Mouse (Mus musculus) c-Kit-positive CD71-positive TER-119-positive erythroid progenitor cells, embryonic 14.5 days (primary cell): ENCODE results near the gene Gab2.
"Not testable (repeated sequence)": the region's sequence is repeated elsewhere in the genome, so short reads cannot be mapped to it uniquely, and the experiment has no call there.

ENCODE experiments used
- DNase-seq: peaks from one replicate; pipeline ENCODE4 v3.0.0-alpha.2; 2013; ENCODE audit warnings: low spot score

The Gab2 gene

DNA sequence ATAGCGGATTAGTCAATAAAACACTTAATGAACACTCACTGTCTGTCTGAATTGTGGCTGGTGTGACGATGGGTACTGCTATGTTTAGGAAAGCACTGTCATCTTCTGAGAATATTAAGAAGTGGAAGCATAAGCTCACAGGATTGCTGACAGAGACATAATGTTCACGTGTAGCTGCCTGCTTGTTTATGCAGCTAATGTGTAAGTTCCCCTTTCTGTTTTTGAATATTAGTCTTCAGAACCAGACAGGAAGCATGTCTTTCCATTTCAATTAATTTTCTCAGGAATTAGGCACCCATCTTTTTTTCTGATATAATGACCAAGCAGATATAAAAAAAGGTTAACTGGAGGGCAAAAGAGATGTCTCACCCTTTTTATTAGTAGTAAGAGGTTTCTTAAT is 55.1 kb downstream of the Gab2 start:
- DNase-seq = no peak

GRCm38 (mm10) chr7:97151082-97151813 is 69.9 kb downstream of the Gab2 start:
- no peak for DNase-seq

DNA sequence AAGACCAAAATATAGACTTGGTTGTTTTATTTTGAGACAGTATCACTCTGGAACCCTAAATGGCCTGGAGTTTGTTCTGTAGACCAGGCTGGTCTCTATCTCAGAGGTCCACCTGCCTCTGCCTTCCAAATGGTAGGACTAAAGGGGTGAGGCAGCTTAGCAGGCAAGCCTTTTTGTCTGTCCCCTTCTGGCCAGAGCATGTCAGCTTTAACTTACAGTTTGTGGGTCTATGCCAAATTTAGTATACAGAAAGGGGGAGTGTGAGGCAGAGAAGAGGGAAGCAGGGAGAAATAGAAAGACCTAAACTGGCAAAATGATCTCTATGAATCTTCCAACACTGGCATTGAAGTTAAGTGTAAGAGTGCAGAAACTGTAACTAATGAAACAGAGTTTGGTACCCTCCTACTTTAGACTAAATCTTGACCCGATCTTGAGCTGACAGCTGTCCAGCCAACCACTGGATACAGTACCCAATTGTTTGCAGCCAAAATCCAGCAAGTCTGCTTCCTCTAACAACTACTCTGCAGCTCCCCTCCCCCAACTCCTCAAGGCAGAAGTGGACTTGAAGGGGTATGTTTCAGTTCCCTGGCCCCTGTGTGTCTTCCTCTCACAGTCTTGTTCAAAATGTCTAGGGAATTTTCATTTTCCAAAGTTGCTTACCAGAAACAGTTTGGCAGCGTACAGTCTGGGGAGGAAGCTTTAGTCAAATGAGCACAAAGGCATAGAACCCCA is 73.5 kb downstream of the Gab2 start:
- DNase-seq = no peak

GRCm38 (mm10) chr7:97164261-97164660 is 82.9 kb downstream of the Gab2 start:
- no peak for DNase-seq

DNA sequence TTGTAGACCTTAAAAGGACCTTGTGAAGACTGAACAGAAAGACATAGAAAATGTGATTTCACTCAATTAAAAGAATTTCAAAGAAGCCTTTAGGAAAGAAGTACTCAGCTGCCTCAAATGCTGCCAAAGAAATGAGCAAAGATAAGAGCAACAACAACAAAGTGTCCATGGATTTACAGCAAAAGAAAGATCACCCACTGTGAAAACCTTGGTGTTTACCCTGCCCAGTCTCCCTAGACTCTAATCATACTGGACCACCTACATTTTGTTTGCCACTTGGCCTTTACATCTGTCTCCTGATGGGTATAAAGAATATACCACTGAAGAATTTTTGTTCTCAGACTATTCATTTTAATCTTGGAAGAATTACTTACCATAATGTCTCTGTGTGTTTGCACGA is 89.7 kb downstream of the Gab2 start:
- no peak for DNase-seq

DNA sequence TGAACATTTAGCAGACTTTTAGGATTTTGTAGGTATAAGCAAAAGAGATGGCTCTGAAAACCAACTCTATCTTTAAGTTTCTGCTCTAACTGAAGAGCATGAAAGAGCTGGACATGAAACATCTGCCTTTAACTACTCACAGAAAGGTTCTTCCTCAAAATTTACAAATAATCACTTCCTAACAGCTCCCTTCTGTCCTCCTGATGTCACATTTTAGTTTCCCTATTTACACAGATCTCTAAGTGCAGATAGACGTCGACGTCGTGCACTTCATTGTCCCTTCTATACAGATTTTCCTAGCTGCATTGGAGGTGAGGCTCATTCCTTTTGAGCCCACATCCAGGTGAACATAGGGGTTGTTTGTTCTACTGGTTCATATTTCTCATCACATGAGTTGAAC is 90.3 kb downstream of the Gab2 start:
- no peak for DNase-seq

- no peak for DNase-seq
Observed at GRCm38 (mm10) chr7:97172126-97172525, 90.7 kb downstream of the Gab2 start.

DNA sequence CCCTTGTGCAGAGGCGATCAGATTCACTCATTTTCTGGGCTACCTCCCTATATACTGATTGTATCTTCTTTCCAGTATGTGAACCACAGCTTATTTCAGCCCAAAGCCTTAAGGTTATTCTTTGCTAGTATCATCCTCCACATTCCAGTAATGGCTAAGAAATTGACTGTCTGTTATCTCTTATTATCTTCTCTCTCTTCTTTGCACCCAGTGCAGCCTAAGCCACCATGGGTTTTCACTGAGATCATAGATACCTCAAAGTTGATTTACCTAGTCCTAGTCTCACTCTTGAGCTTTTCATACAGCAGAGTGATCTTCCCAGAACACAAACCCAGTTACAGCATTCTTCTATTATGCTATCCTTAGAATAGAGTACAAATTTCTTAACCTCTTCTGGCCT is 100.5 kb downstream of the Gab2 start:
- DNase-seq = no peak

- no peak for DNase-seq
Observed at GRCm38 (mm10) chr7:97183426-97183825, 102.0 kb downstream of the Gab2 start.

- DNase-seq = peak; percentile 67
Observed at GRCm38 (mm10) chr7:97184005-97184404, 102.6 kb downstream of the Gab2 start.

GRCm38 (mm10) chr7:97187387-97188081 is 106.1 kb downstream of the Gab2 start:
- no peak for DNase-seq

DNA sequence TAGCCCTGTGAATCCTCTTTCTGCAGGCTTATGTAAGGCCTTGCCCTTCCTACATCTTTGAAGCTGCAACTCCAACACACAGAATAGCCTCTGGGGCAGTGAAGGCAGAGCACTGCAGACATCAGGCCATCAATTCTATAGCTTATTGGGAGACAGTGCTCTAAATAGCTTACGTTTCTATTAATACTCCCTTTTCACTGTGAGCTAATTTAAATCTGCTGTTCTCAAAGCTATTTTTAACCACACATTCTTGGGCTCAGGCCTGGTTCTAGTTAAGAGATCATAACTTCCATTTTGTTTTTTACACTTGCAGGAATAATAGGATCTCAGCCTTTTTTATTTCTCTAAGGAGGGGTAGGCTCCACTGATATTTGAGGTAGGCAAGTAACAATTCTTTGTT is 107.7 kb downstream of the Gab2 start:
- DNase-seq = no peak

DNA sequence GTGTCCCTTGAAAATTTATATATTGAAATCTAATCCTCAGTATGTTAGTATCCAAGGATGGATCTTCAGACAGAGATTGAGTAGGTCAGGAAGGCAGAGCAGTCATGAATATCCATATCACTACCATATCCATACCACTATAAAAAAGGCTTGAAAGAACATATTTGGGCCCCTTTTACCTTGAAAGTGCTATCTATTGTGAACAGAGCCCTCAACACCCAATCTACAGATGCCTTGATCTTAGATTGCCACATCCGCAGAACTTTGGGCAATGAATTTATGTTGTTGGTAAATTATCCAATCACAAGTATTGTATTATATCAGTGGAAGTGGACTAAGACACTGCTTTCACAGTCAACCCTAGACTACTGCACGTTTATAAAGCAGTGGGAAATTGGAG is 122.5 kb downstream of the Gab2 start:
- peak; percentile 59 for DNase-seq

DNA sequence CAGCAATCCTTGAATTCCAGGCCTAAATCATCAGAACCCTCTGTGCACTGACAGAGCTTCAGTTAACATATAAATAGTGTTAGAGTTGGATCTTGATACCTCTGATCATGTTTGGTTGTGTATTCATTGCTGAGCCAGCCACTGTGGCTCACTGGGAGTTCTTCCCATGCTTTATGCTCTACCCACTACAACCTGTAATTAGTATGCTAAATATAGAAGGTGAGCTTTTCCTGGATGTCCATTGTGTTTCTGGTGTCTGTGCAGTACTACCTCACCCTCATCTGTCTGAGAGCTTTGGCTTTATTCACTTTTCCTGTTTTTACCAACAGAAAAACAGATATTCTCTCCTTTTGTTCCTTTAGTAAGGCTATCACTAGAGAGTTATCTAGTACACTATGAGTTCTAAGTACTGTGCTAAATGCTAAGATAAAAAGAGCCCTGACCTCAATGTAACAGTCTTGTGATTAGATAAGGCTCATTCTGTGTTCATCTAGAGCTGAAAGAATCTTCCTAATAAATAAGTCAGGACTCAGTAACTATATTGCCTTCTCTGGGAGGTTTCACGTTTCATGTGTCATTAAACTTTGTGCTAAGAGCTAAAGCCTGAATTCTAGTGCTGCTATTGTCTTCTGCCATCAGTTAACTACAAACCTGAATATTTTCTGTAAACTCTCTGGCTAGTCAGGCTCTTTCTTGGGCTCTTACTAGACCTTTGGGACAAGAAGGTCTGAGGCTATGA is 127.6 kb downstream of the Gab2 start:
- DNase-seq = peak; percentile 56

DNA sequence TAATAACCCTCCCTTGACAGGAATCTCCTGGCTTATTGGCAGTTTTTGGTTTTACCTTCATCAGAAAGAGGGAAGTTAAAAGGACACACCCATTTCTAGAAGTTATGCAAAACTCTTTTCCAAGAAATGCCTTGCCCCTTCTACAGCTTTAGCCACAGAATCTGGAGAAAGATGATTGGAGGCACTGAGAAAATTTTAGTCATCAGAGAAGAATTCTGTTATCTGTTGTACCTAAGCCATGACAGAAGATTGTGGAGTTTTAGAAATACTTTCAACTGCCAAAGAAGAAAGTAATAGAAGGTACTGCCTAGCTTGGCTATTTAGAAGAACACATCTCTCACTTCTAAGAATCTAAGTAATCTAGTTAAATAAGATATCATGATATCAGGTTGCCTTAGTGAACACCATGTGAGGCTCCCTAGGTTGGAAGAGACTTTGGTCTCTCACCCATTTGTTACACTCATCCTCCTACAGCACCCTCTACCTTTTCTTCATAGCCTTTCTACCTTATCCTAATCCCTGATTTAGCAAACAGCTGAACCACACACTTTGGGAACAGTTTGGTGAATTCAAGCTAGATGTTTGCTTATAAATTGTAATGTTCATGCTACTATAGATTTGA is 128.8 kb downstream of the Gab2 start:
- DNase-seq = peak; percentile 81

- DNase-seq = peak; percentile 40
Observed at GRCm38 (mm10) chr7:97211117-97211516, 129.7 kb downstream of the Gab2 start.

GRCm38 (mm10) chr7:97223836-97224235 is 142.4 kb downstream of the Gab2 start:
- DNase-seq = no peak

DNA sequence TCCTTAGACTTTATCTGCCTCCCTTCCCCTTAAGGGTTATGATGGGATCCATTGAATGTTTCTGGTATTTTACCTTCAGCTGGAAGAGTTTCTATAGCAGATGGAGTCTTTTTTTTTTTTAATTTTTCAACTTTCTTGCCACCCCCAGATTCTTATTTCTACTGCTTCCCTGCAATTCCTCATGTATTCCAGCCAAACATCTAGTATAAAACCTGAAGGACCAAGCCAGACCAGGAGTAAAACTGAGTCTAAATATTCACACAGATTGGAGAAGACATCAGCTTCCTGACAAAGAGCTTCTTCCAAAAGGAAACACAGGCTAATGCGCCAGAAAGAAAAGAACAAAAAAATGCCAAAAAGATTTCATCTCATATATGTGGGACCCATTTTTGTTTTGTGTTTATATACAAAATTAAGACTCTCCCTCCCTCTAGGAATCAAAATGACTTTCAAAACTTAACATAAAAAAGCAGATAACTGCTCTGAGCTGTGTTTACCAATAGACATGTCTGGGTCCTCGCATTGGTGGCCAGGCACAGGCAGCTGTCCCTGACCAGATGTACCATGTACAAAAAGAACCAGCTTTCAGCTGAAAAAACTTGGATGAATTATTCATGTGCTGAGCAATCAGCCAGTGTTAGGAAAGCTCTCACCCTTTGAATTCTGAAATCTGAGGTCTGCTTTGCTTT is 164.0 kb downstream of the Gab2 start:
- no peak for DNase-seq

GRCm38 (mm10) chr7:97245950-97246578 is 164.7 kb downstream of the Gab2 start:
- not testable (repeated sequence) for DNase-seq

DNA sequence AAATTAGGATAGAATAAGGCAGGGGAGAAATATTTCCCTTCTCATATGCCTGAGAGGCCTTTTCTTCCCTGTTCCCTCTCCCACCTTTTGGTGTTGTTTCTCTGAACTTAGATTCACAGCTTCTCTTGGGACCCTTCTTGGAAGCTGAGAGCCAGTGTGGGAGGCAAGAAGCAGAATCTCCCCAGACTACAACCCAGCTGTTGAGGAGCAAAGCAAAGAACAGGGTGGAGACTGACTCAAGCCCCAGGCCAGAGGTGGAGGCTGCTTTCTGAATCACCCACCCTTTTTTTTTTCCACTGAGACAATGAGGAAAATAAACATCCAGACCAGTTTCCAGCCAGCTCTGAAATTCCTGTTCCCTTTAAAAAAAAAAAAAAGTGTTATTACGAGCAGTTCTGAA is 166.3 kb downstream of the Gab2 start:
- DNase-seq = no peak

DNA sequence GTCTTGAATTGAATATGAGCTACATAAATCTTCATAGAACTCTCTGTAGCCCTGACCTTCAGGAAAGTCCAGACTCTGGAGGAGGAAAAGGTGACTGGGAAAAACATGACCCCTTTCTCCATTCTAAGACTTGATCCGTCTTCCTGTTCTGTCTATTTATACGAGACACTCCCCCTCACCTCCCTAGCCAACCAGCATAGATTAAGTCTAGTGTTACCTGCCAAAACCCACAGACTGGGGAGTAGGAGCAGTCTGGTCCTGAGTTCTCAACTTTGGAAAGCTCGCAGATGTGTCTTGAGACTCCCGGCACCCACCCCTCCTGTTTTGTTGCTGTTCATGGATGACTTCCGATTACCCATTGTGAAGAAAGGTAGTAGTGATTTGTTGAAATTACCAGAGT is 166.8 kb downstream of the Gab2 start:
- no peak for DNase-seq
